Mouse (Mus musculus) embryonic facial prominence, embryonic 13.5 days (tissue): Measurements from ENCODE around the gene Mturn. TPM values are rescaled to one million over a fixed set of nuclear protein-coding genes. Genes with fewer than 3 reads are reported as not detected.

Experiments
- ATAC-seq: fragments of 200-750 bp; cut with Nextera tagmentation; 2 replicates; pipeline ENCODE4 v1.8.0; 2017; ENCODE audit warnings: low read depth; ENCODE audit not compliant: insufficient number of reproducible peaks, insufficient read depth, low FRiP score, low TSS enrichment
- H3K27ac ChIP-seq: fragments of 300-500 bp; sonication (generic); 2 replicates; pipeline ENCODE4 v1.5.1; 2015; ENCODE audit warnings: moderate library complexity, mild to moderate bottlenecking, inconsistent platforms
- H3K27me3 ChIP-seq: fragments of 300-500 bp; sonication (generic); 2 replicates; pipeline ENCODE4 v1.6.1; 2015; ENCODE audit warnings: mild to moderate bottlenecking, inconsistent platforms
- H3K36me3 ChIP-seq: fragments of 300-500 bp; sonication (generic); 2 replicates; pipeline ENCODE4 v1.6.1; 2015; ENCODE audit warnings: mild to moderate bottlenecking, inconsistent platforms
- H3K4me1 ChIP-seq: fragments of 300-500 bp; sonication (generic); 2 replicates; pipeline ENCODE4 v1.6.1; 2015; ENCODE audit warnings: inconsistent platforms
- H3K4me2 ChIP-seq: fragments of 300-500 bp; sonication (generic); 2 replicates; pipeline ENCODE4 v1.6.1; 2015; ENCODE audit warnings: moderate library complexity, mild to moderate bottlenecking, inconsistent platforms
- H3K4me3 ChIP-seq: fragments of 300-500 bp; sonication (generic); 2 replicates; pipeline ENCODE4 v1.5.1; 2015; ENCODE audit warnings: mild to moderate bottlenecking, inconsistent platforms
- H3K9ac ChIP-seq: fragments of 300-500 bp; sonication (generic); 2 replicates; pipeline ENCODE4 v1.6.1; 2015; ENCODE audit warnings: mild to moderate bottlenecking, inconsistent platforms
- H3K9me3 ChIP-seq: fragments of 300-500 bp; sonication (generic); 2 replicates; pipeline ENCODE4 v1.6.1; 2016; ENCODE audit warnings: inconsistent platforms
- WGBS: fragments of 180-500 bp; shearing (Covaris S2); methylation state at CpG from one replicate; pipeline ENCODE4 v1.1.7; 2015; ENCODE audit warnings: mixed read lengths; 5-methylcytosine and 5-hydroxymethylcytosine counted together
- polyA plus RNA-seq: library from polyadenylated mRNA; unstranded; fragments of >200 nt; fragmentation: Nextera tagmentation; extraction: Ambion mirVana; gene quantifications from 2 replicates; pipeline ENCODE4 v1.2.1, GENCODE M21; 2015

The Mturn gene
- polyA plus RNA-seq, 1 experiment from 2014 or later = 9.9 TPM

DNA sequence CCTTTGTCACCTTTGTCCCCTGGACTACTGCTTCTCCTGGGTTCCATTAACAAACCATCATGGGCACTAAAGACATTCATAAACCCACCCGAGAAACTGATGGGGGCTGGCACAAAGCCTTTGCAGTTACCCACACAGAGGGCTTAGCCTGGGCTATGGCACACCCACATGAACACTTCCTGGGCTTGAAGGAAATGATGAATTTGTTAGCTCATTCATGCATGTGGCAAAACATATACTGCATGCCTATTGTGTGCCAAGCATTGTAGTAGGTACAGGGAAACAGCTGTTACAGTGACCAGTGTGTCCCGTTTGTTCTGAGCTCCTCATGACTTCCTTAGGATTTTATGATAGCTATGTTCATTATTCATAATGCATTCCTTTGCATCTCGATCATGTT is 55.8 kb downstream of the Mturn start:
- no peak overlapping the region for H3K9ac ChIP-seq
- H3K4me2 ChIP-seq = no peak overlapping the region
- H3K4me3 ChIP-seq = no peak overlapping the region
- 76% methylated on average over 3 of the region's 3 CpGs for WGBS
- H3K36me3 ChIP-seq = no peaks in the 10 kb centered on the region
- no peaks in the 10 kb centered on the region for H3K4me1 ChIP-seq
- H3K27ac ChIP-seq = no peak overlapping the region
- no peaks in the 10 kb centered on the region for H3K9me3 ChIP-seq
- ATAC-seq = no peak
- 0 out of 2 replicates have a peak, but pooled peaks cover 3% of the 10 kb centered on the region for H3K27me3 ChIP-seq

- H3K27me3 ChIP-seq = 0 out of 2 replicates have a peak, but pooled peaks cover 3% of the 10 kb centered on the region
- H3K4me2 ChIP-seq = no peak overlapping the region
- no peaks in the 10 kb centered on the region for H3K36me3 ChIP-seq
- H3K9ac ChIP-seq = no peak overlapping the region
- H3K4me1 ChIP-seq = no peaks in the 10 kb centered on the region
- 80% methylated on average over 3 of the region's 3 CpGs for WGBS
- no peaks in the 10 kb centered on the region for H3K9me3 ChIP-seq
- H3K27ac ChIP-seq = no peak overlapping the region
- ATAC-seq = no peak
- H3K4me3 ChIP-seq = no peak overlapping the region
These were observed 56.3 kb downstream of the Mturn start for GRCm38 (mm10) chr6:54737684-54738083.

DNA sequence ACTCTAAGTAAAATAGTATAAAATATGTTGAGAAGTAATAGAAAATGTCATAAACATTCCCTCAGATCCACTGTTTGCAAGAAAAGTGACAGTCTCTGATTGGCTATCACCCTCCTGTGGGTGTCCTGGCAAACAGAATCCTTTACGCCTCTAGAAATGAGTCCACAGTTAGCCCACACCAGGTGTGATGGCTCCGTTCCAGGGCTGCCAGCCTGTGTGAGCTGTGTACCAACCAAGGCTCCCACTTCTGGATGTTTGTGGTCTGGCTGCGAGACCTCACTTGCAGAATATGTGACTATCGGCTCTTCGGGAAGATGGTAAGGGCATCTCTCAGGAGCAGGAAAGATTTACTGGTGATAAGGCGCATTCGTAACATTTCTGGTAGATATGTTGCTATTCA is 67.6 kb downstream of the Mturn start:
- Histone ChIP-seq H3K27ac (no peak overlapping the region), H3K27me3 (0 out of 2 replicates have a peak, but pooled peaks cover 2% of the 10 kb centered on the region), H3K36me3 (no peaks in the 10 kb centered on the region), H3K4me1 (no peaks in the 10 kb centered on the region), H3K4me3 (no peak overlapping the region), H3K9ac (no peak overlapping the region), H3K4me2 (no peak overlapping the region), H3K9me3 (no peaks in the 10 kb centered on the region)
- no peak for ATAC-seq
- 85% methylated on average over 7 of the region's 7 CpGs for WGBS

DNA sequence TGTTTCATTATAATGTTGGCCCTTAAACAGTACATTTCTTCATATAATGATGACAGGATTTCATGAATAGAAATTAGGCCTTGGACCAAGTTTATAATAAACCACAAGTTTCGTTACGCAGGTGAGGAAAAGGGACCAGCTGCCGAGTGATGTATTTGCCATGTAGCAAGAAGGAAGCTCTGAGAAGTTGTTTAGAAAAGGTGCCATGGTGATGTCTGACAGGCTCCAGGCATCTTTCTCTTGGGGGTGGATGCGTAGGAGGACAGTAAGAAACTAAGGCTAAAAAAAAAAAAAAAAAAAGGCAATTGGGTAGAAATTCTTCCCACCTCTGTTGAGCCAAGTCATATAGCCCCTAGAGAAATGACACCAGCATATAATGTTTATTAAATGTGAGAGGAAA is 70.2 kb downstream of the Mturn start:
- H3K9ac ChIP-seq = no peak overlapping the region
- no peaks in the 10 kb centered on the region for H3K36me3 ChIP-seq
- H3K27me3 ChIP-seq = 0 out of 2 replicates have a peak, but pooled peaks cover 2% of the 10 kb centered on the region
- 90% methylated on average over 4 of the region's 4 CpGs for WGBS
- no peak overlapping the region for H3K4me3 ChIP-seq
- H3K4me2 ChIP-seq = no peak overlapping the region
- no peaks in the 10 kb centered on the region for H3K9me3 ChIP-seq
- no peak overlapping the region for H3K27ac ChIP-seq
- no peak for ATAC-seq
- no peaks in the 10 kb centered on the region for H3K4me1 ChIP-seq

- Histone ChIP-seq H3K36me3 (no peaks in the 10 kb centered on the region), H3K27ac (no peak overlapping the region), H3K9ac (no peak overlapping the region), H3K9me3 (no peaks in the 10 kb centered on the region), H3K4me2 (no peak overlapping the region), H3K27me3 (0 out of 2 replicates have a peak, but pooled peaks cover 2% of the 10 kb centered on the region), H3K4me3 (no peak overlapping the region), H3K4me1 (no peaks in the 10 kb centered on the region)
- WGBS = 59% methylated on average over 3 of the region's 3 CpGs
- no peak for ATAC-seq
These were observed 70.7 kb downstream of the Mturn start for GRCm38 (mm10) chr6:54752076-54752475.

Other genes starting within 250 kb of the Mturn start
- gene Scrn1, start 115.1 kb upstream of the Mturn start, polyA plus RNA-seq = 7.3 and 11.0 TPM in 2 replicates
- 12.0 and 12.5 TPM in 2 replicates for gene Plekha8, start 86.5 kb upstream of the Mturn start, polyA plus RNA-seq
- gene Fkbp14, start 84.3 kb upstream of the Mturn start, polyA plus RNA-seq = 37.9 and 41.4 TPM in 2 replicates
- gene Znrf2, start 135.3 kb downstream of the Mturn start, polyA plus RNA-seq = 3.5 and 3.7 TPM in 2 replicates